Mouse (Mus musculus) midbrain, embryonic 15.5 days (tissue): Measurements from ENCODE around the gene Prss36. TPM values are rescaled to one million over a fixed set of nuclear protein-coding genes. Genes with fewer than 3 reads are reported as not detected.
A peak's percentile ranks its signal among the peaks of the same experiment; 100 is the strongest.

ENCODE experiments used
- ATAC-seq: fragments of 200-750 bp; cut with Nextera tagmentation; replicated peaks from 2 replicates; pipeline ENCODE4 v1.8.0; 2017; ENCODE audit warnings: moderate TSS enrichment
- H3K27ac ChIP-seq: fragments of 300-500 bp; sonication (generic); 2 replicates; pipeline ENCODE4 v1.5.1; 2015; ENCODE audit warnings: mild to moderate bottlenecking, inconsistent platforms
- H3K27me3 ChIP-seq: fragments of 300-500 bp; sonication (generic); replicated peaks from 2 replicates; pipeline ENCODE4 v1.6.1; 2015; ENCODE audit warnings: inconsistent platforms
- H3K36me3 ChIP-seq: fragments of 300-500 bp; sonication (generic); replicated peaks from 2 replicates; pipeline ENCODE4 v1.6.1; 2015; ENCODE audit warnings: inconsistent platforms
- H3K4me1 ChIP-seq: fragments of 300-500 bp; sonication (generic); 2 replicates; pipeline ENCODE4 v1.6.1; 2015; ENCODE audit warnings: inconsistent platforms
- H3K4me2 ChIP-seq: fragments of 300-500 bp; sonication (generic); 2 replicates; pipeline ENCODE4 v1.6.1; 2015; ENCODE audit warnings: inconsistent platforms, mild to moderate bottlenecking, moderate library complexity
- H3K4me3 ChIP-seq: fragments of 300-500 bp; sonication (generic); 2 replicates; pipeline ENCODE4 v1.5.1; 2015; ENCODE audit warnings: mild to moderate bottlenecking, inconsistent platforms
- H3K9ac ChIP-seq: fragments of 300-500 bp; sonication (generic); 2 replicates; pipeline ENCODE4 v1.6.1; 2015; ENCODE audit warnings: mild to moderate bottlenecking, inconsistent platforms
- H3K9me3 ChIP-seq: fragments of 300-500 bp; sonication (generic); 2 replicates; pipeline ENCODE4 v1.6.1; 2016; ENCODE audit warnings: inconsistent platforms
- WGBS: fragments of 180-500 bp; shearing (Covaris S2); methylation state at CpG from one replicate; pipeline ENCODE4 v1.1.7; 2015; ENCODE audit warnings: mixed read lengths; 5-methylcytosine and 5-hydroxymethylcytosine counted together
- polyA plus RNA-seq: library from polyadenylated mRNA; unstranded; fragments of >200 nt; fragmentation: Nextera tagmentation; extraction: Ambion mirVana; gene quantifications from 2 replicates; pipeline ENCODE4 v1.2.1, GENCODE M21; 2015

The Prss36 gene
- polyA plus RNA-seq, result 10.4 and 15.5 TPM in 2 replicates

- Histone ChIP-seq H3K9ac (no peak within 1 kb of the TSS), H3K4me1 (no peaks in the 10 kb centered on the region), H3K27ac (no peak within 1 kb of the TSS), H3K4me2 (no peak within 1 kb of the TSS), H3K4me3 (no peak within 1 kb of the TSS), H3K27me3 (peaks cover 18% of the 10 kb centered on the region), H3K36me3 (no peaks in the 10 kb centered on the region), H3K9me3 (no peaks in the 10 kb centered on the region)
- WGBS, result 82% methylated on average over 6 of the region's 6 CpGs
- ATAC-seq, result no peak
Measured at GRCm38 (mm10) chr7:127946470-127947023, at the start of gene Prss36. Gene Prss36 (minus strand): TSS chr7:127946725.

DNA sequence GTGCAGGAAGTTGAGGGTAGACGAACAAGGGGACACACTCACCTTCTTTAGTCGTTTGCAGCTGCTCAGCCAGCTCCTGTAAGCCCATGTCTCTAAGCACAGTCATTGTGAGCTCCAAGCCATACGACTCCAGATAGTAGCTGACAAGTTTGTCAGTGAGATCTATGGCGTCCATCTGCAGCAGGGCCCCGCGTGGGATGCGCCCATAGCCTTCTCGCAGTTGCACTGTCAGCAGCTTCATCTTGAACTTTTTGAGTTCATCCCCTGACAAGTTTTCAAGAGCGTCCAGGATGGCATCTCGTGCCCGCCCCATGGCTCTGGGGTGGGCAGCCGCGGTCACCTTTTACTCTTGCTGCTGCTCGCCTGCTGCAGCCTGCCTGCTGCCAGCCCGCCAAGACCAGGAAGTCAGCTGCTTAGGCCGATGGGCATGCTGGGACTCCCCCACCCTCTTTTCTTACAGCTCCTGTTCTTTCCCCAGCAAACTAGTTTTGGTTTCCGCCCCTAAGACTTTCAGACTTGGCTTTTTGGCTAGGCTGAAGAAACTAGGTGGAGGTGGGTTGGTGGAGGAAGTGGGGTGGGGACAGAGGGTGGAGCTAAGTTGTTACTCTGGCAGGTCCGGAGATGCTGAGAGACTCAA lies 46.9 kb upstream of the Prss36 start, which contains the start of gene Pycard:
Gene Pycard, minus strand, starts transcription at position 527 of the 637 bp plus-strand sequence.
- peaks cover 7% of the 10 kb centered on the region for H3K36me3 ChIP-seq
- H3K9ac ChIP-seq, result peak within 1 kb of the TSS; percentile 15; the same call in 1 of the 2 replicates
- H3K27ac ChIP-seq, result no peak within 1 kb of the TSS
- H3K4me3 ChIP-seq, result no peak within 1 kb of the TSS
- 22% methylated on average over 18 of the region's 18 CpGs for WGBS
- H3K27me3 ChIP-seq, result no peaks in the 10 kb centered on the region
- peak; percentile 33; the same call in 1 of the 2 replicates for ATAC-seq
- peak within 1 kb of the TSS; percentile 41 for H3K4me2 ChIP-seq
- no peaks in the 10 kb centered on the region for H3K9me3 ChIP-seq
- 0 out of 2 replicates have a peak, but pooled peaks cover 3% of the 10 kb centered on the region for H3K4me1 ChIP-seq

DNA sequence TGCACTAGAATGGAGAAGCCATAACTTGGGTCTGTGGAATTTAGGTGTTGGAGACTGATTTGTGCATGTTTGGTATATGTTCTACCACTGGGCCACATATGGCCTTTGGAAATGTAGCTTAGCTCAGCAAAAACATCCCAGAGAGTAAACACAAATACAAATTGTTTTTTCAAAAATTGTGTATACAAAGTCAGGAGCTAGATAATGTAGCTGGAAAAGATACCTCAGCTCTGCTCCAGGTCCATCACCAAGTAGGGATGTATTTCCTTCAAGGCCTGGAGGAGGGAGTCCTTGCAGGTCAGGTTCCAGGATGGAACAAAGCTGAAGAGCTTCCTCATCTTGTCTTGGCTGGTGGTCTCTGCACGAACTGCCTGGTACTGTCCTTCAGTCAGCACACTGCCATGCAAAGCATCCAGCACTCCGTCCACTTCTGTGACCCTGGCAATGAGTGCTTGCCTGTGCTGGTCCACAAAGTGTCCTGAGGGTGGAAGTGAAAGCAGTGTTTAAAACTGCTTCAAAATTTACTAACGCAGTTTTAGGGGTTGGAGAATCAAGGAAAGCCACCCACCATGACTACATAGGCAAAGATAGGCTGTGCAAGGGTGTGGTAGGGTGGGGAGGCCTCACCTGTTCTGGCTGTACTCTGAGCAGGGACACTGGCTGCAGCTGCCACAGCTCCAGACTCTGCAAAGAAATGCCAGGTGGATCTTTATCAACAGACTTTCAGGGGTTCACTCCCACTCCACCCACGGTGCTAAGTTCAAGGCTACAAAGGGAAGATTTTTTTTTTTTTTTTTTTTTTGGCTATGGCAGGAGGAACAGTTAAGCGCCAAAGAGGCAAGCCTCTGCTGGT lies 46.2 kb upstream of the Prss36 start:
- H3K4me2 ChIP-seq, result no peak overlapping the region
- 0 out of 2 replicates have a peak, but pooled peaks have one; percentile 15 for ATAC-seq

GRCm38 (mm10) chr7:127991643-127992487 lies 45.3 kb upstream of the Prss36 start:
- 0 out of 2 replicates have a peak, but pooled peaks cover 3% of the 10 kb centered on the region for H3K4me1 ChIP-seq
- H3K36me3 ChIP-seq, result peaks cover 13% of the 10 kb centered on the region
- no peak overlapping the region for H3K27ac ChIP-seq
- H3K27me3 ChIP-seq, result no peaks in the 10 kb centered on the region
- no peak; the same call in 1 of the 2 replicates for ATAC-seq
- no peaks in the 10 kb centered on the region for H3K9me3 ChIP-seq
- no peak overlapping the region for H3K9ac ChIP-seq
- no peak overlapping the region for H3K4me2 ChIP-seq
- no peak overlapping the region for H3K4me3 ChIP-seq
- 45% methylated on average over 6 of the region's 6 CpGs for WGBS

More for the DNA sequence above, 46.2 kb upstream of the Prss36 start:
- Histone ChIP-seq H3K27ac (no peak overlapping the region), H3K36me3 (peaks cover 7% of the 10 kb centered on the region), H3K4me1 (0 out of 2 replicates have a peak, but pooled peaks cover 3% of the 10 kb centered on the region), H3K4me3 (no peak overlapping the region), H3K27me3 (no peaks in the 10 kb centered on the region), H3K9ac (no peak overlapping the region), H3K9me3 (no peaks in the 10 kb centered on the region)
- WGBS, result 51% methylated on average over 5 of the region's 5 CpGs

GRCm38 (mm10) chr7:127988904-127989303 lies 42.4 kb upstream of the Prss36 start:
- Histone ChIP-seq H3K27me3 (no peaks in the 10 kb centered on the region), H3K4me2 (no peak overlapping the region), H3K4me3 (no peak overlapping the region), H3K27ac (no peak overlapping the region), H3K4me1 (0 out of 2 replicates have a peak, but pooled peaks cover 3% of the 10 kb centered on the region), H3K9ac (no peak overlapping the region), H3K36me3 (peaks cover 35% of the 10 kb centered on the region), H3K9me3 (no peaks in the 10 kb centered on the region)
- ATAC-seq, result no peak
- 93% methylated on average over 1 of the region's 1 CpGs for WGBS

DNA sequence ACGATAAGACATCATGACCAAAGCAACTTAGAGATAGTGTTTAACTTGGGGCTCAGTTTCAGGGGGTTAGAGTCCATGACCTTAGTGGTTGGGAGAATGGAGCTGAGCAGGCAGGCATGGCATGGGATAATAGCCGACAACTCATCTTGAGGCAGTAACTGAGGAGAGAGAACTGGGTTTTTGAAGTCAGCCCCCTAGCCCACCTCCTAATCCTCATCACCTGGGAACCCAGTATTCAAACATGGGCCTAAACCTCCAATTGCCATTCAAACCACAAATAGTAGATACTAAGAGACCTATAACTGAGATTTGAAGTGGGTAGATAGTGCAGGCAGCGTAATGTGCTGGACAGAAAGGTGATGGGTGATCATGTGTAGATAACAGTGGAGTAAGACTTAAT lies 34.1 kb upstream of the Prss36 start:
- no peak overlapping the region for H3K4me2 ChIP-seq
- H3K27me3 ChIP-seq, result no peaks in the 10 kb centered on the region
- no peaks in the 10 kb centered on the region for H3K4me1 ChIP-seq
- H3K9me3 ChIP-seq, result no peaks in the 10 kb centered on the region
- no peak overlapping the region for H3K27ac ChIP-seq
- peaks cover 81% of the 10 kb centered on the region for H3K36me3 ChIP-seq
- no peak overlapping the region for H3K9ac ChIP-seq
- 97% methylated on average over 3 of the region's 3 CpGs for WGBS
- H3K4me3 ChIP-seq, result no peak overlapping the region
- no peak for ATAC-seq

GRCm38 (mm10) chr7:127978856-127979255 lies 32.3 kb upstream of the Prss36 start:
- ATAC-seq, result no peak
- H3K4me2 ChIP-seq, result no peak overlapping the region
- H3K9ac ChIP-seq, result no peak overlapping the region
- H3K27ac ChIP-seq, result no peak overlapping the region
- WGBS, result 96% methylated on average over 2 of the region's 2 CpGs
- no peaks in the 10 kb centered on the region for H3K9me3 ChIP-seq
- H3K36me3 ChIP-seq, result peaks cover 86% of the 10 kb centered on the region
- no peak overlapping the region for H3K4me3 ChIP-seq
- H3K27me3 ChIP-seq, result no peaks in the 10 kb centered on the region
- peaks cover 4% of the 10 kb centered on the region; the same call in 1 of the 2 replicates for H3K4me1 ChIP-seq

DNA sequence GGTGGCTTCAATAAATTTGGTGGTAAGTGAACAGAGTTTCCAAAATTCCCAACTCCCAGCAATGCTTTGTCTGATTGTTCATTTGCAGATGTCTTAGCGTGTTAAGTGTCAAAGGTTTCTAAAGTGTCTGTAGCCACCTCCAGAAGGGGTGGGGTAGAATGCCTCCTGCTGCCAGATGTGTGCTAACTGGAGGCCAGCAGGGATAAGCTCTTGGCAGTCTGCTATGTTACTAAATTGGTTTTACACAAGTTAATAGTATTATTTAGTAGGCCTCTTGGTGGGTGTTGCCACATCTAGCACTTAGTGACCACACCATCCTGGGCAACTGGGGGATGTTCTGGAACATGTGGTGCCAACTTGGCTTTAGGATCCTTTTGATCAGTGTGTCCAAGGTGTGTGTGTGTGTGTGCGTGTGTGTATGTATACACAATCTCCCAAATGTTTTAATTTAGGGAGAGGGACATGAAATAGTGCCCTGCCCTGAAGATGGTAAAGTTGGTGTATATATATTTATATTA lies 27.9 kb upstream of the Prss36 start:
- H3K4me3 ChIP-seq, result no peak overlapping the region
- H3K9ac ChIP-seq, result no peak overlapping the region
- ATAC-seq, result no peak
- 84% methylated on average over 2 of the region's 2 CpGs for WGBS
- H3K9me3 ChIP-seq, result no peaks in the 10 kb centered on the region
- no peak overlapping the region for H3K27ac ChIP-seq
- peaks cover 12% of the 10 kb centered on the region for H3K4me1 ChIP-seq
- H3K27me3 ChIP-seq, result no peaks in the 10 kb centered on the region
- no peak overlapping the region for H3K4me2 ChIP-seq
- H3K36me3 ChIP-seq, result peaks cover 82% of the 10 kb centered on the region

DNA sequence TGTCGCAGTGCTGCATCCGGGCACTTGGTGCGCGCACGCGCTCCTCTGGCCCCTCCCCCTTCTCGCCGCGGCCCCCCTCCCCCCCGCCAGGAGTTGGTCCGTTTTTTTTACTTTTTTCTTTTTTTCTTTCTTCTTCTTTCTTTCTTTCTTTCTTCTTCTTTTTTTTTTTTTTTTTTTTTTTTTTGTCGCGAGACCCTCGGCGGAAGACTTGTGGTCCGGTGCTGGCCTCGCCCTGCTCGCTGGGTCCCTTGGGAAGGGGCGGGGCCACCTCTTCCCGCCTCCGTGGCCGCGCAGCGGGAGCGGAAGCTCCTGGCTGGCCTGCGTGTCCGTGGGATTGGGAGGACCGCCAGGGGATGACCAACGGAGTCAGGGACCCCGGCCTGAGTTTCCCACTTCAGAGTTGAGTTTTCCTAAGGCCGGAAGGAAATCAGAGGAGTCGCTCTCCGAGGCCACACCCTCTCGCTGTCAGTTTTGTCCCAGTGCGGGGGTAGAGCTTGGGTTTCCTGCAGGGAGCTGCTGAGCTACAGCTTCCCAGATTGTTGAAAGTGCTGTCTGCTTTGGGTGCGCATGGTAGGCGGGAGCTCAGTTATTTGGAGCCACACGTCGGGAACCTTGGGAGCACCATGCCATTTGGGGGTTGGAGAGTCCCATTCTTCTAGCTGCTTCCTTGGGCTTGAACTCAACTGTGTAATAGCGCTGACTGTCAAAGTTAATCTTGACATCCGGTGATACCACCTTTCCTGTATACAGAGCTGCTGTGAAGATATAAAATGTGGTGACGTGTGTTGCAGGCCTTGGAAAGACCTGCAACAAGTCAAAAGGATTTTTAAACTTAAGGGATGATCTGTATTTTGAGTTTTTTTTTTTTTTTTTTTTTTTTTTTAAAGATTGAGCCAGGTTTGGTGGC lies 21.6 kb upstream of the Prss36 start:
- H3K36me3 ChIP-seq, result peaks cover 31% of the 10 kb centered on the region
- H3K4me3 ChIP-seq, result peak overlapping the region; percentile 90
- peak overlapping the region; percentile 97 for H3K27ac ChIP-seq
- H3K9me3 ChIP-seq, result no peaks in the 10 kb centered on the region
- ATAC-seq, result peak; percentile 52
- H3K9ac ChIP-seq, result peak overlapping the region; percentile 88
- H3K27me3 ChIP-seq, result no peaks in the 10 kb centered on the region
- H3K4me1 ChIP-seq, result peaks cover 22% of the 10 kb centered on the region
- WGBS, result under 1% methylated on average over 39 of the region's 42 CpGs
- peak overlapping the region; percentile 85 for H3K4me2 ChIP-seq

DNA sequence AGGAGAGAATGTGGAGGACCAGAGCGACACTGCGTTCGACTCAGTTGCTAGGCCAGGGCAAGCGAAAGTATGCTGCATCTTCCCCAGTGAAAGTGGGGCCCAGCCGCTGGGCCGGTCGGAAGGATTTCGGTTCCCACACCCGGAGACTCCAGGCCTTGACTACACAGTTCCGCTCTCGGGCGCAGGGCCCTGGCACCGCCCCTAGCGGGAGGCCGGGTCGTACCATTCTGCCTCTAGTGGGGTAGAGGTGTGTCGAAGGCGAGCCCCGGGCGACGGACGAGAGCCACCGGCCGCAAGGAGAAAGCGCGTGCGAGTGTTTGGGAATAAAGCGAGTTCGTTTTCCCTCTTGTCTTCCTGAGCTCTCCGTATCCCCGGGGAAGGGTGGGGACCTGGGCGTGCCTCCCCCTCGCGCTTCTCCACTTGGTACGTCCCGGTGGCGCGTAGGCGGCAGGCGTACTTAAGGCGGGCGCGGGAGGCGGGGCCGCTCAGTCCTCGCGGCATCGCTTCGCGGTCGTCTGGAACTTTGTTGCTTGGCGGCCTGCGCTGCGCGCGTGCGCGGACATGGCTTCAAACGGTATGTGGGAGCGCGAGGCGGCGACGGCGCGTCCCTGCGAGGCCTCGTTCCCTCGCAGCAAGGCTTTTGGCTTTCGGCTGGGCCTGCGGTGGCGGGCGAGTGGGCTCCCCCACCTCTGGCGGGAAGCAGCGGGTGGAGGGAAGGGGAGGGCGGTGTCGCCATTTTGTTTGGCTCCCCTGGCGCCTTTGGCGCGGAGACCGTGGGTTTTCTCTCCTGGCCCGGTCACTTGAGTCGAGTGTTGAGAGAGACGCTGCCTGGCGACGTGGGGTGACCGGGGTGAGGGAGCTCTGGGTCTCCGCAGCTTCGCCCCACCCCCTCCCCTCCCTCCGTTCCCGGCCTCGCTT lies 20.7 kb upstream of the Prss36 start, which contains the start of gene Fus:
Gene Fus, plus strand, starts transcription at position 454 of the 918 bp plus-strand sequence.
- peak; percentile 95 for ATAC-seq
- Histone ChIP-seq H3K4me2 (peak within 1 kb of the TSS; percentile 85), H3K9ac (peak within 1 kb of the TSS; percentile 88), H3K9me3 (no peaks in the 10 kb centered on the region), H3K36me3 (peaks cover 22% of the 10 kb centered on the region), H3K4me3 (peak within 1 kb of the TSS; percentile 90), H3K27me3 (no peaks in the 10 kb centered on the region), H3K4me1 (peaks cover 22% of the 10 kb centered on the region), H3K27ac (peak within 1 kb of the TSS; percentile 97)
- WGBS, result under 1% methylated on average over 87 of the region's 92 CpGs
